Mouse (Mus musculus): ENCODE results near the gene Hist1h1c. TPM values are rescaled to one million over a fixed set of nuclear protein-coding genes. Genes with fewer than 3 reads are reported as not detected.
"Not testable (repeated sequence)": the region's sequence is repeated elsewhere in the genome, so short reads cannot be mapped to it uniquely, and the experiment has no call there.

Gene Hist1h1c
- total and polyA plus RNA-seq, 3 experiments: 32.9 to 270 (median 168) TPM

- peak; percentile 98 for DNase-seq
Observed at GRCm38 (mm10) chr13:23760972-23761864, 22.6 kb downstream of the Hist1h1c start, which contains the start of gene Hist1h4a. Hist1h4a (minus strand) TSS chr13:23761230.

- DNase-seq: peak; percentile 85
Observed at GRCm38 (mm10) chr13:23761871-23762821, 23.5 kb downstream of the Hist1h1c start, which contains the start of gene Hist1h3a. Hist1h3a (minus strand) TSS chr13:23762386.

- DNase-seq: no peak
Observed at GRCm38 (mm10) chr13:23763242-23763585, 24.6 kb downstream of the Hist1h1c start.

GRCm38 (mm10) chr13:23763586-23764323 lies 25.1 kb downstream of the Hist1h1c start, which contains the start of gene Hist1h1a:
Hist1h1a (plus strand) TSS chr13:23763666.
- DNase-seq: peak; percentile 89

- DNase-seq: no peak
Observed at GRCm38 (mm10) chr13:23764324-23765171, 25.9 kb downstream of the Hist1h1c start.

- no peak for DNase-seq
Observed at GRCm38 (mm10) chr13:23765172-23765513, 26.5 kb downstream of the Hist1h1c start.

GRCm38 (mm10) chr13:23766772-23767171 lies 28.2 kb downstream of the Hist1h1c start:
- peak; percentile 39 for DNase-seq

GRCm38 (mm10) chr13:23768834-23769397 lies 30.3 kb downstream of the Hist1h1c start:
- DNase-seq: no peak

GRCm38 (mm10) chr13:23769613-23770012 lies 31.0 kb downstream of the Hist1h1c start, which contains the start of gene Trim38:
Trim38 (plus strand) TSS chr13:23769913.
- not testable (repeated sequence) for DNase-seq

GRCm38 (mm10) chr13:23772561-23773313 lies 34.1 kb downstream of the Hist1h1c start:
- peak; percentile 52 for DNase-seq

GRCm38 (mm10) chr13:23778339-23778738 lies 39.7 kb downstream of the Hist1h1c start:
- DNase-seq: no peak

GRCm38 (mm10) chr13:23779025-23779424 lies 40.4 kb downstream of the Hist1h1c start:
- no peak for DNase-seq

Small RNAs within 50 kb of the gene (microRNA-seq; reads per million reads assigned to microRNA genes)
- gene Gm44314 (0 reads per million in 2 experiments), gene Gm44484 (0 reads per million in 2 experiments)

Other genes with a start within 250 kb of the Hist1h1c start
Only the 30 nearest of the 37 such genes appear.
- gene Hist1h3f, start 194.8 kb upstream of the Hist1h1c start, total RNA-seq (2021): 10 to 100 TPM; 16.8 to 18.0 TPM
- 3.0 and 3.1 TPM in 2 replicates for gene Hist1h3f, start 194.8 kb upstream of the Hist1h1c start, polyA plus RNA-seq (2012; rRNA removed)
- 10 to 100 TPM; 37.2 to 51.6 TPM for gene Hist1h4f, start 187.2 kb upstream of the Hist1h1c start, total RNA-seq (2021)
- 0.40 and 2.2 TPM in 2 replicates for gene Hist1h4f, start 187.2 kb upstream of the Hist1h1c start, polyA plus RNA-seq (2012; rRNA removed)
- 1 to 10 TPM; 2.4 to 3.4 TPM for gene Hist1h1d, start 185.5 kb upstream of the Hist1h1c start, total RNA-seq (2021)
- gene Hist1h1d, start 185.5 kb upstream of the Hist1h1c start, polyA plus RNA-seq (2012; rRNA removed): not detected in 2 replicates
- gene Hist1h3e, start 176.4 kb upstream of the Hist1h1c start, total RNA-seq (2021): 10 to 100 TPM; 41.4 to 51.2 TPM
- 12.8 and 14.0 TPM in 2 replicates for gene Hist1h3e, start 176.4 kb upstream of the Hist1h1c start, polyA plus RNA-seq (2012; rRNA removed)
- gene Hist1h2ae, start 167.6 kb upstream of the Hist1h1c start, total RNA-seq (2021): 1 to 10 TPM; 2.7 to 4.9 TPM
- gene Hist1h2ae, start 167.6 kb upstream of the Hist1h1c start, polyA plus RNA-seq (2012; rRNA removed): 0.90 and 3.7 TPM in 2 replicates
- gene Hist1h2bg, start 167.4 kb upstream of the Hist1h1c start, total RNA-seq (2021): 10 to 100 TPM; 41.1 to 60.2 TPM
- 25.3 and 27.0 TPM in 2 replicates for gene Hist1h2bg, start 167.4 kb upstream of the Hist1h1c start, polyA plus RNA-seq (2012; rRNA removed)
- 10 to 100 TPM; 17.9 to 21.6 TPM for gene Hist1h2bf, start 164.6 kb upstream of the Hist1h1c start, total RNA-seq (2021)
- gene Hist1h2bf, start 164.6 kb upstream of the Hist1h1c start, polyA plus RNA-seq (2012; rRNA removed): 0.80 and 5.5 TPM in 2 replicates
- 1 to 10 TPM; 2.9 to 6.4 TPM for gene Hist1h2ad, start 164.4 kb upstream of the Hist1h1c start, total RNA-seq (2021)
- gene Hist1h2ad, start 164.4 kb upstream of the Hist1h1c start, polyA plus RNA-seq (2012; rRNA removed): 2.5 and 3.2 TPM in 2 replicates
- gene Hist1h3d, start 163.0 kb upstream of the Hist1h1c start, total RNA-seq (2021): 1 to 10 TPM; 3.7 to 6.5 TPM
- 3.7 TPM in 2 replicates for gene Hist1h3d, start 163.0 kb upstream of the Hist1h1c start, polyA plus RNA-seq (2012; rRNA removed)
- 100 to 1,000 TPM; 118 to 129 TPM for gene Hist1h4d, start 157.2 kb upstream of the Hist1h1c start, total RNA-seq (2021)
- 2.6 and 2.7 TPM in 2 replicates for gene Hist1h4d, start 157.2 kb upstream of the Hist1h1c start, polyA plus RNA-seq (2012; rRNA removed)
- gene Hist1h2be, start 117.7 kb upstream of the Hist1h1c start, total RNA-seq (2021): 10 to 100 TPM; 11.3 to 14.8 TPM
- gene Hist1h2be, start 117.7 kb upstream of the Hist1h1c start, polyA plus RNA-seq (2012; rRNA removed): 1.7 and 2.0 TPM in 2 replicates
- gene Hist1h1e, start 116.2 kb upstream of the Hist1h1c start, total RNA-seq (2021): 10 to 100 TPM; 44.2 to 71.4 TPM
- gene Hist1h1e, start 116.2 kb upstream of the Hist1h1c start, polyA plus RNA-seq (2012; rRNA removed): 1.0 and 1.2 TPM in 2 replicates
- 1 to 10 TPM; 2.0 to 2.5 TPM for gene Hist1h2ac, start 54.9 kb upstream of the Hist1h1c start, total RNA-seq (2021)
- gene Hist1h2ac, start 54.9 kb upstream of the Hist1h1c start, polyA plus RNA-seq (2012; rRNA removed): 0.34 and 0.87 TPM in 2 replicates
- 100 to 1,000 TPM; 143 to 210 TPM for gene Hist1h2bc, start 54.6 kb upstream of the Hist1h1c start, total RNA-seq (2021)
- 308 and 343 TPM in 2 replicates for gene Hist1h2bc, start 54.6 kb upstream of the Hist1h1c start, polyA plus RNA-seq (2012; rRNA removed)
- gene Hist1h1t, start 43.0 kb upstream of the Hist1h1c start, total RNA-seq (2021): not detected
- gene Hist1h1t, start 43.0 kb upstream of the Hist1h1c start, polyA plus RNA-seq (2012; rRNA removed): not detected in 2 replicates
- 10 to 100 TPM; 70.2 to 84.7 TPM for gene Hist1h4c, start 40.4 kb upstream of the Hist1h1c start, total RNA-seq (2021)
- 1.7 and 2.8 TPM in 2 replicates for gene Hist1h4c, start 40.4 kb upstream of the Hist1h1c start, polyA plus RNA-seq (2012; rRNA removed)
- gene Hfe, start 28.0 kb upstream of the Hist1h1c start, total RNA-seq (2021): 10 to 100 TPM; 22.3 to 33.0 TPM
- 27.9 and 30.3 TPM in 2 replicates for gene Hfe, start 28.0 kb upstream of the Hist1h1c start, polyA plus RNA-seq (2012; rRNA removed)
- gene Hist1h3c, start 6.8 kb downstream of the Hist1h1c start, total RNA-seq (2021): 10 to 100 TPM in 1 of 2 experiments, 1 to 10 TPM in 1; 4.6 to 14.7 TPM
- 4.9 and 6.7 TPM in 2 replicates for gene Hist1h3c, start 6.8 kb downstream of the Hist1h1c start, polyA plus RNA-seq (2012; rRNA removed)
- gene Hist1h2bb, start 7.9 kb downstream of the Hist1h1c start, total RNA-seq (2021): 10 to 100 TPM; 17.1 TPM
- gene Hist1h2bb, start 7.9 kb downstream of the Hist1h1c start, polyA plus RNA-seq (2012; rRNA removed): 4.2 and 5.6 TPM in 2 replicates
- gene Hist1h2ab, start 12.3 kb downstream of the Hist1h1c start, total RNA-seq (2021): 10 to 100 TPM; 25.7 to 26.0 TPM
- gene Hist1h2ab, start 12.3 kb downstream of the Hist1h1c start, polyA plus RNA-seq (2012; rRNA removed): 1.6 and 4.1 TPM in 2 replicates
- gene Hist1h3b, start 13.5 kb downstream of the Hist1h1c start, total RNA-seq (2021): 10 to 100 TPM; 25.0 to 32.1 TPM
- 2.5 and 3.2 TPM in 2 replicates for gene Hist1h3b, start 13.5 kb downstream of the Hist1h1c start, polyA plus RNA-seq (2012; rRNA removed)
- 10 to 100 TPM; 64.3 to 65.2 TPM for gene Hist1h4b, start 18.2 kb downstream of the Hist1h1c start, total RNA-seq (2021)
- gene Hist1h4b, start 18.2 kb downstream of the Hist1h1c start, polyA plus RNA-seq (2012; rRNA removed): 2.4 and 3.9 TPM in 2 replicates
- gene Hist1h4a, start 22.4 kb downstream of the Hist1h1c start, total RNA-seq (2021): 10 to 100 TPM; 21.1 to 26.3 TPM
- 0.36 and 2.1 TPM in 2 replicates for gene Hist1h4a, start 22.4 kb downstream of the Hist1h1c start, polyA plus RNA-seq (2012; rRNA removed)
- 10 to 100 TPM; 32.5 to 35.7 TPM for gene Hist1h3a, start 23.6 kb downstream of the Hist1h1c start, total RNA-seq (2021)
- 4.2 and 6.6 TPM in 2 replicates for gene Hist1h3a, start 23.6 kb downstream of the Hist1h1c start, polyA plus RNA-seq (2012; rRNA removed)
- gene Hist1h1a, start 24.9 kb downstream of the Hist1h1c start, total RNA-seq (2021): 10 to 100 TPM; 11.0 to 19.6 TPM
- 0.21 and 0.25 TPM in 2 replicates for gene Hist1h1a, start 24.9 kb downstream of the Hist1h1c start, polyA plus RNA-seq (2012; rRNA removed)
- gene Trim38, start 31.1 kb downstream of the Hist1h1c start, total RNA-seq (2021): under 1 TPM in 1 of 2 experiments, not detected in 1; 0.43 TPM
- not detected in 2 replicates for gene Trim38, start 31.1 kb downstream of the Hist1h1c start, polyA plus RNA-seq (2012; rRNA removed)
- gene Slc17a2, start 68.2 kb downstream of the Hist1h1c start, total RNA-seq (2021): under 1 TPM in 1 of 2 experiments, not detected in 1; 0.20 TPM
- gene Slc17a2, start 68.2 kb downstream of the Hist1h1c start, polyA plus RNA-seq (2012; rRNA removed): 0.07 TPM in 1 of 2 replicates, not detected in the other
- 1 to 10 TPM in 1 of 2 experiments, under 1 TPM in 1; 0.35 to 1.6 TPM for gene Slc17a3, start 100.6 kb downstream of the Hist1h1c start, total RNA-seq (2021)
- gene Slc17a3, start 100.6 kb downstream of the Hist1h1c start, polyA plus RNA-seq (2012; rRNA removed): 0.20 TPM in 1 of 2 replicates, not detected in the other
- gene Slc17a1, start 128.9 kb downstream of the Hist1h1c start, total RNA-seq (2021): under 1 TPM in 1 of 2 experiments, not detected in 1; 0.24 TPM
- not detected in 2 replicates for gene Slc17a1, start 128.9 kb downstream of the Hist1h1c start, polyA plus RNA-seq (2012; rRNA removed)
- gene Slc17a4, start 176.2 kb downstream of the Hist1h1c start, total RNA-seq (2021): under 1 TPM; 0.14 to 0.43 TPM
- 0.08 and 0.15 TPM in 2 replicates for gene Slc17a4, start 176.2 kb downstream of the Hist1h1c start, polyA plus RNA-seq (2012; rRNA removed)

Measured in adrenal gland, adult 2 months (tissue).